Mouse (Mus musculus) gastrocnemius, postnatal 36 days (tissue): Measurements from ENCODE around the gene Mndal. TPM values are rescaled to one million over a fixed set of nuclear protein-coding genes. Genes with fewer than 3 reads are reported as not detected.

Source experiments
- total RNA-seq, 2 experiments: library from RNA; stranded (reverse); gene quantifications; 2 replicates each; pipeline ENCODE4 v1.2.3; 2021

Mndal gene
- total RNA-seq, 2 experiments from 2014 or later: 2.7 to 5.2 TPM

Other genes with a start within 250 kb of the Mndal start
- gene Ifi207, start 200.7 kb downstream of the Mndal start, total RNA-seq: 1 to 10 TPM; 2.5 to 3.2 TPM
- 1 to 10 TPM; 1.9 to 3.4 TPM for gene Ifi204, start 175.5 kb downstream of the Mndal start, total RNA-seq
- 1 to 10 TPM in 1 of 2 experiments, under 1 TPM in 1; 0.84 to 1.2 TPM for gene Ifi211, start 29.4 kb downstream of the Mndal start, total RNA-seq
- gene Ifi203, start 181 bp upstream of the Mndal start, total RNA-seq: 1 to 10 TPM; 3.3 to 3.9 TPM
- not detected for gene Ifi202b, start 40.3 kb upstream of the Mndal start, total RNA-seq
- 1 to 10 TPM; 6.5 to 8.5 TPM for gene Ifi205, start 89.3 kb upstream of the Mndal start, total RNA-seq
- gene Olfr433, start 98.2 kb upstream of the Mndal start, total RNA-seq: not detected
- gene Olfr432, start 106.7 kb upstream of the Mndal start, total RNA-seq: not detected
- not detected for gene Olfr430, start 124.1 kb upstream of the Mndal start, total RNA-seq
- not detected for gene Olfr429, start 141.8 kb upstream of the Mndal start, total RNA-seq
- gene Olfr427, start 154.4 kb upstream of the Mndal start, total RNA-seq: not detected
- gene Olfr231, start 178.7 kb upstream of the Mndal start, total RNA-seq: not detected
- not detected for gene Olfr424, start 189.0 kb upstream of the Mndal start, total RNA-seq
- gene Olfr420, start 213.1 kb upstream of the Mndal start, total RNA-seq: not detected
- gene Spta1, start 230.3 kb upstream of the Mndal start, total RNA-seq: under 1 TPM; 0.15 to 0.18 TPM